Mouse (Mus musculus) neural tube, embryonic 15.5 days (tissue): ENCODE data around the gene Otx2. TPM values are rescaled to one million over a fixed set of nuclear protein-coding genes. Genes with fewer than 3 reads are reported as not detected.

Experiments
- polyA plus RNA-seq: library from polyadenylated mRNA; unstranded; fragments of >200 nt; fragmentation: Nextera tagmentation; extraction: Ambion mirVana; gene quantifications from 2 replicates; pipeline ENCODE4 v1.2.1, GENCODE M21; 2015

Otx2 gene
- polyA plus RNA-seq, 1 experiment from 2014 or later: 0.14 TPM

Other genes with a start within 250 kb of the Otx2 start
- 14.6 and 15.3 TPM in 2 replicates for gene Tmem260, start 227.7 kb downstream of the Otx2 start, polyA plus RNA-seq